Mouse (Mus musculus): ENCODE results near the gene Polr2c. TPM values are rescaled to one million over a fixed set of nuclear protein-coding genes. Genes with fewer than 3 reads are reported as not detected.

Gene Polr2c
- total and polyA plus RNA-seq, 3 experiments, result 93.2 to 141 (median 120) TPM

DNA sequence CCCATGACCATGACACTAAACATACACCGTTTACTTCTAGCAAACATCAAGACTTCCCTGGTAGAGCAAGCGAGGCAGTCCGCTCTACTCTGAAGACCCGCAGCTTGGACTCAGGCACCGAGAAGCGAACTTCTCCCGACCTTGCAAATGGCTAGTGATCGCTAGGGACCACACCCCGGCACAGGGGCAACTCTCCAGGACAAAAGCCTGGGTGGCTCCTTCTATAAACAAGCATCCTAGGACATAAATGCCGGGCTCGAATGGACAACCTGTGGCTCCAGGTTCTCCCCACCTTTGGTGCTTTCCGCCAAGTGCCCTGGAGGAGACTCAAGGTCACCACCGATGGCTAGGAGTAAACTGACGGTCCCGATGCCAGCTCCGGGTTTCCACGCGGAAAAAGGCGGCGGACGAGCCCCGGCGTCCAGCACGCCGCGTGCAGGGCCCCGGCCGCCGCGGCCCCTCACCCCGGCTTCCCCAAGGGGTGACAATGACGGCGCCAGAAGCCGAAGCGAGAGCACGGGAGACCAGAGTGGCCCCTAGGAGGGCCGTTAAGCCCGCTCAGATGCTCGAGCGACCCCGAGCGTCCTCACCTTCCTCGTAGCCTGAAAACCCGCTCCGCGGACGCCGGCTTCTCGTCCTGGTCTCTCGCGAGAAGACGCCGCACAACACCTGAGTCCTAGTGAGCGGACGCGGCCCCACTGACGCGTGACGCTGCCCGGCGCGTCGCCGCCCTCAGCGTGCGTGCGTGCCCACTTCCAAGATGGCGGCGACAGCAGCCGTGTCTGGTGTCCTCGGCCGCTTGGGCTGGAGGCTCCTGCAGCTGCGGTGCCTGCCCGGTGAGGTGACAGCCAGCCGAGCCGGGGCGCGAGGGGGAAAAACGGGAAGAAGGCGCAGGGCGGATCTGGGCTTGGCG lies 19.3 kb upstream of the Polr2c start, which contains the start of the genes Coq9 and Ciapin1 (continued):
- TF ChIP-seq ELF1 (IDR thresholded peaks at IDR 0.05; ENCODE audit: low read depth, low read length) (peak; percentile 70), USF1 (IDR thresholded peaks at IDR 0.05; ENCODE audit: low read depth, low read length) (no peak), ZKSCAN1 (IDR thresholded peaks at IDR 0.05; ENCODE audit: borderline replicate concordance, low read depth, low read length) (no peak), ZNF384 (IDR thresholded peaks at IDR 0.05; ENCODE audit: low read depth, low read length) (no peak), JUN (IDR thresholded peaks at IDR 0.05; ENCODE audit: insufficient read depth, low read depth, low read length) (no peak), MAFK (IDR thresholded peaks at IDR 0.05; ENCODE audit: insufficient replicate concordance, low read length) (no peak), UBTF (IDR thresholded peaks at IDR 0.05; ENCODE audit: low read depth, low read length) (peak; percentile 85), MXI1 (IDR thresholded peaks at IDR 0.05; ENCODE audit: low read depth, low read length) (peak; percentile 34), SMC3 (IDR thresholded peaks at IDR 0.05; ENCODE audit: low read depth, low read length) (no peak), TCF12 (IDR thresholded peaks at IDR 0.05; ENCODE audit: low read depth, low read length) (peak; percentile 96), PAX5 (IDR thresholded peaks at IDR 0.05; ENCODE audit: low read length) (no peak), CHD1 (IDR thresholded peaks at IDR 0.05; ENCODE audit: low read depth, low read length) (no peak)

GRCm38 (mm10) chr8:94838600-94838999 lies 18.6 kb upstream of the Polr2c start:
- dilution Hi-C loops (cut with MboI; ENCODE audit: extremely low pct_ligation_motif_present, extremely low pct_unique_long_range_greater_than_20kb, low sequenced_read_pairs), result no loop called here
- peak overlapping the region; percentile 82 to 96 (median 94) for H3K4me3 ChIP-seq (replicated peaks in 1 of 3; ENCODE audit: low read depth in 2 of 3, low read length in 2 of 3, poor library complexity in 1 of 3)
- in situ Hi-C loops (cut with MboI; ENCODE audit: low pct_ligation_motif_present, low pct_unique_long_range_greater_than_20kb, low sequenced_read_pairs), result no loop called here
- no peaks in the 10 kb centered on the region for H3K27me3 ChIP-seq (replicated peaks)
- H3K9ac ChIP-seq (ENCODE audit: insufficient read depth, low read depth), result peak overlapping the region; percentile 93
- H3K4me1 ChIP-seq (ENCODE audit: control insufficient read depth in 1 of 2, insufficient read depth in 2 of 2), result peaks cover 0 to 22% of the 10 kb centered on the region in 2 experiments; a peak in 2 of 4 replicates
- H3K9me3 ChIP-seq (replicated peaks; ENCODE audit: low read length), result no peaks in the 10 kb centered on the region
- peak overlapping the region; percentile 65 for H3K27ac ChIP-seq (ENCODE audit: insufficient read depth, low read depth)
- DNase-seq (ENCODE audit: extremely low read depth), result peak; percentile 64
- peak; percentile 9; the same call in 1 of the 2 replicates for TF ChIP-seq NELFE (IDR thresholded peaks at IDR 0.05; ENCODE audit: low read depth, low read length)
- TF ChIP-seq UBTF (IDR thresholded peaks at IDR 0.05; ENCODE audit: low read depth, low read length), result 0 out of 2 replicates have a peak, but pooled peaks have one; percentile 15
- TF ChIP-seq ZC3H11A (IDR thresholded peaks at IDR 0.05; ENCODE audit: low read depth, low read length), result no peak
- peak; percentile 89 for TF ChIP-seq CHD1 (IDR thresholded peaks at IDR 0.05; ENCODE audit: low read depth, low read length)
- 0 out of 2 replicates have a peak, but pooled peaks have one; percentile 52 for TF ChIP-seq MYC (IDR thresholded peaks at IDR 0.05; ENCODE audit: low read depth, low read length)
- TF ChIP-seq USF1 (IDR thresholded peaks at IDR 0.05; ENCODE audit: low read depth, low read length), result no peak
- no peak for TF ChIP-seq USF2 (conservative IDR thresholded peaks at IDR 0.05; ENCODE audit: low read depth, low read length)
- TF ChIP-seq RCOR1 (conservative IDR thresholded peaks at IDR 0.05; ENCODE audit: low read depth, low read length), result no peak
- no peak for TF ChIP-seq MXI1 (IDR thresholded peaks at IDR 0.05; ENCODE audit: low read depth, low read length)
- TF ChIP-seq SIN3A (IDR thresholded peaks at IDR 0.05; ENCODE audit: low read length), result peak; percentile 62; the same call in 1 of the 2 replicates
- H3K79me2 ChIP-seq (replicated peaks; ENCODE audit: control insufficient read depth, extremely low read depth, insufficient read depth, poor library complexity, severe bottlenecking), result peaks cover 28% of the 10 kb centered on the region
- H3K4me2 ChIP-seq (ENCODE audit: insufficient read depth, low read depth, poor library complexity, severe bottlenecking), result peak overlapping the region; percentile 1; the same call in 1 of the 2 replicates
- H3K36me3 ChIP-seq (replicated peaks in 1 of 2; ENCODE audit: control insufficient read depth in 1 of 2, insufficient read depth in 1 of 2, low read length in 1 of 2), result peaks cover 5 to 19% of the 10 kb centered on the region in 2 experiments

Data from CH12.LX (cell line).